Mouse (Mus musculus) heart, adult 2 months (tissue): ENCODE results near the gene Slc38a6. TPM values are rescaled to one million over a fixed set of nuclear protein-coding genes. Genes with fewer than 3 reads are reported as not detected.
A peak's percentile ranks its signal among the peaks of the same experiment; 100 is the strongest.

ENCODE experiments used
- DNase-seq, 2 experiments: peaks; one replicate each; pipeline ENCODE4 v3.0.0; 2021
- H3K27ac ChIP-seq: fragments of 200-600 bp; 2 replicates; pipeline ENCODE4 v1.8.1; 2022
- H3K27me3 ChIP-seq: fragments of 200-500 bp; 2 replicates; pipeline ENCODE4 v1.6.1; 2012; ENCODE audit warnings: mild to moderate bottlenecking, low read length, inconsistent platforms, mixed read lengths; ENCODE audit not compliant: control insufficient read depth, insufficient read depth
- H3K36me3 ChIP-seq: fragments of 200-500 bp; 2 replicates; pipeline ENCODE4 v1.6.1; 2012; ENCODE audit warnings: low read length, inconsistent platforms; ENCODE audit not compliant: control insufficient read depth, insufficient read depth
- H3K4me1 ChIP-seq: fragments of 200-500 bp; 2 replicates; pipeline ENCODE4 v1.6.1; 2011; ENCODE audit warnings: low read length; ENCODE audit not compliant: control insufficient read depth, insufficient read depth
- H3K4me3 ChIP-seq: fragments of 200-600 bp; 2 replicates; pipeline ENCODE4 v1.8.1; 2022
- H3K79me2 ChIP-seq: fragments of 200-500 bp; replicated peaks from 2 replicates; pipeline ENCODE4 v1.6.1; 2012; ENCODE audit warnings: mild to moderate bottlenecking, inconsistent platforms, low read length, moderate library complexity, mixed read lengths; ENCODE audit not compliant: control insufficient read depth, insufficient read depth
- H3K9ac ChIP-seq: fragments of 200-500 bp; 2 replicates; pipeline ENCODE4 v1.6.1; 2012; ENCODE audit warnings: low read depth, mild to moderate bottlenecking, control low read depth, inconsistent platforms, low read length, mixed read lengths
- CTCF ChIP-seq: fragments of 200-600 bp; IDR thresholded peaks from 2 replicates; pipeline ENCODE4 v1.8.1; 2022; ENCODE audit warnings: antibody characterized with exemption, mild to moderate bottlenecking, moderate library complexity
- EP300 ChIP-seq: fragments of 200-500 bp; IDR thresholded peaks from 2 replicates; pipeline ENCODE4 v1.6.1; 2011; ENCODE audit warnings: low read depth, low read length, control low read depth; ENCODE audit not compliant: insufficient read depth
- POLR2A ChIP-seq: fragments of 200-500 bp; IDR thresholded peaks from 2 replicates; pipeline ENCODE4 v1.6.1; 2011; ENCODE audit warnings: mild to moderate bottlenecking, low read depth, low read length, control low read depth; ENCODE audit not compliant: insufficient read depth
- WGBS: fragments of 180-500 bp; shearing (Covaris S2); methylation state at CpG from one replicate; pipeline ENCODE4 v1.1.7; 2018; 5-methylcytosine and 5-hydroxymethylcytosine counted together
- intact Hi-C: fragments of 180-260 bp; cut with DNase I; formaldehyde crosslinking; loops from one replicate; pipeline ENCODE4 v1.15.1; 2025
- polyA plus RNA-seq: library from polyadenylated mRNA; depleted of rRNA; stranded (reverse); fragments of >200 nt; gene quantifications from 2 replicates; pipeline ENCODE4 v1.2.3, GENCODE M21; 2012
- total RNA-seq, 2 experiments: library from RNA; stranded (reverse); gene quantifications; 2 replicates each; pipeline ENCODE4 v1.2.3; 2021

Slc38a6 gene
- total and polyA plus RNA-seq, 3 experiments = 3.8 to 8.0 (median 4.0) TPM

GRCm38 (mm10) chr12:73287609-73288008 is 1.0 kb downstream of the Slc38a6 start:
- peaks cover 6% of the 10 kb centered on the region; the same call in 1 of the 2 replicates for H3K36me3 ChIP-seq
- no peaks in the 10 kb centered on the region for H3K79me2 ChIP-seq
- no peak overlapping the region for H3K9ac ChIP-seq
- peaks cover 8% of the 10 kb centered on the region for H3K4me1 ChIP-seq
- peak overlapping the region; percentile 94 for H3K27ac ChIP-seq
- no peaks in the 10 kb centered on the region for H3K27me3 ChIP-seq
- peak overlapping the region; percentile 97; the same call in 1 of the 2 replicates for H3K4me3 ChIP-seq
- WGBS = 33% methylated on average over 8 of the region's 8 CpGs
- peak; percentile 38 to 61 for DNase-seq
- no peak for TF ChIP-seq CTCF
- TF ChIP-seq POLR2A = peak; percentile 33; the same call in 1 of the 2 replicates
- TF ChIP-seq EP300 = 0 out of 2 replicates have a peak, but pooled peaks have one; percentile 23
- intact Hi-C loops = loop anchor here (5.0 kb wide), 5 partner anchors 55 to 240 kb away; partner anchors contain the start of gene Six4

GRCm38 (mm10) chr12:73288626-73289025 is 2.0 kb downstream of the Slc38a6 start:
- no peaks in the 10 kb centered on the region for H3K27me3 ChIP-seq
- WGBS = 73% methylated on average over 3 of the region's 3 CpGs
- H3K4me3 ChIP-seq = no peak overlapping the region
- intact Hi-C loops = loop anchor here (5.0 kb wide), 5 partner anchors 54 to 241 kb away; partner anchors contain the start of gene Six4
- H3K27ac ChIP-seq = no peak overlapping the region
- H3K9ac ChIP-seq = no peak overlapping the region
- H3K36me3 ChIP-seq = peaks cover 3% of the 10 kb centered on the region; the same call in 1 of the 2 replicates
- peaks cover 8% of the 10 kb centered on the region for H3K4me1 ChIP-seq
- no peak for DNase-seq
- no peaks in the 10 kb centered on the region for H3K79me2 ChIP-seq
- no peak for TF ChIP-seq EP300
- no peak for TF ChIP-seq POLR2A
- TF ChIP-seq CTCF = no peak

GRCm38 (mm10) chr12:73294884-73295283 is 8.3 kb downstream of the Slc38a6 start:
- H3K79me2 ChIP-seq = no peaks in the 10 kb centered on the region
- DNase-seq = no peak
- no peak overlapping the region for H3K4me3 ChIP-seq
- H3K4me1 ChIP-seq = no peaks in the 10 kb centered on the region
- TF ChIP-seq EP300 (no peak), CTCF (no peak), POLR2A (no peak)
- H3K27me3 ChIP-seq = no peaks in the 10 kb centered on the region
- H3K36me3 ChIP-seq = no peaks in the 10 kb centered on the region; the same call in 1 of the 2 replicates
- H3K27ac ChIP-seq = no peak overlapping the region
- intact Hi-C loops = no loop called here
- H3K9ac ChIP-seq = no peak overlapping the region

GRCm38 (mm10) chr12:73295505-73296140 is 9.0 kb downstream of the Slc38a6 start:
- Histone ChIP-seq H3K9ac (no peak overlapping the region), H3K4me3 (no peak overlapping the region), H3K27me3 (no peaks in the 10 kb centered on the region), H3K79me2 (no peaks in the 10 kb centered on the region), H3K4me1 (no peaks in the 10 kb centered on the region), H3K36me3 (no peaks in the 10 kb centered on the region; the same call in 1 of the 2 replicates), H3K27ac (no peak overlapping the region)
- TF ChIP-seq CTCF (no peak), EP300 (no peak), POLR2A (no peak)
- intact Hi-C loops = no loop called here
- 80% methylated on average over 11 of the region's 11 CpGs for WGBS
- DNase-seq = no peak

GRCm38 (mm10) chr12:73298621-73299020 is 12.0 kb downstream of the Slc38a6 start:
- Histone ChIP-seq H3K27ac (no peak overlapping the region), H3K4me1 (no peaks in the 10 kb centered on the region), H3K27me3 (no peaks in the 10 kb centered on the region), H3K79me2 (no peaks in the 10 kb centered on the region), H3K4me3 (no peak overlapping the region), H3K36me3 (no peaks in the 10 kb centered on the region; the same call in 1 of the 2 replicates), H3K9ac (no peak overlapping the region)
- TF ChIP-seq EP300 = no peak
- TF ChIP-seq POLR2A = no peak
- TF ChIP-seq CTCF = no peak
- DNase-seq = no peak
- WGBS = 91% methylated on average over 5 of the region's 5 CpGs
- intact Hi-C loops = no loop called here

GRCm38 (mm10) chr12:73300531-73300930 is 14.0 kb downstream of the Slc38a6 start:
- Histone ChIP-seq H3K4me3 (no peak overlapping the region), H3K9ac (no peak overlapping the region), H3K79me2 (no peaks in the 10 kb centered on the region), H3K36me3 (no peaks in the 10 kb centered on the region), H3K4me1 (no peaks in the 10 kb centered on the region), H3K27ac (peak overlapping the region; percentile 4; the same call in 1 of the 2 replicates), H3K27me3 (no peaks in the 10 kb centered on the region)
- TF ChIP-seq EP300 (no peak), POLR2A (no peak), CTCF (no peak)
- WGBS = 88% methylated on average over 2 of the region's 2 CpGs
- no peak for DNase-seq
- intact Hi-C loops = no loop called here
